Mouse (Mus musculus): ENCODE results near the gene Rasal3.

DNA sequence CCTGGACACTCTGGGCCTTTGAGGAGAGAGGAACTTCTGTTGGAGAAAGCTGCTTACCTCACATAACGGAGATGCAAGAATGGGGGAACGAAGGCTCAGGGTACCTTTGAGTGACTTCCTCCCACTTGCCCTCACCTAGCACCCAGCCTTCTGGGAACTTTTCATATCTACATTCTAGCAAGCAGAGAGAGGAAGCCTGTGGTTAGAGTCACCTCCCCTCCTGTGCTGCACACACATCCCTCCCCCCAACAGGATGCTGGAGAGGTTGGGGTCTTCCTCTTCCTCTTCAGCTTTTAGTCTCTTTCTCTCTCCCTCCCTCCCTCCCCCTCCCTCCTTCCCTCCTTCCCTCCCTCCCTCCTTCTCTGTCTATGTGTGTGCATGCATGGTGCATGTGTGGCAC, 20.7 kb upstream of the Rasal3 start, which contains the start of gene Pglyrp2:
- TF ChIP-seq POLR2A (IDR thresholded peaks at IDR 0.05; ENCODE audit: insufficient read depth, low read depth, low read length) = no peak
- no peak for TF ChIP-seq EP300 (IDR thresholded peaks at IDR 0.05; ENCODE audit: insufficient read depth, low read depth, low read length)
- TF ChIP-seq CTCF (IDR thresholded peaks at IDR 0.05) = no peak

All from heart, adult 2 months (tissue).